Mouse (Mus musculus) liver, embryonic 14.5 days (tissue): ENCODE measurements around the gene Ttyh2. TPM values are rescaled to one million over a fixed set of nuclear protein-coding genes. Genes with fewer than 3 reads are reported as not detected.
A peak's percentile ranks its signal among the peaks of the same experiment; 100 is the strongest.

Source experiments
- ATAC-seq: fragments of 200-750 bp; cut with Nextera tagmentation; 2 replicates; pipeline ENCODE4 v1.8.0; 2017; ENCODE audit warnings: moderate number of reproducible peaks, mild to moderate bottlenecking, moderate library complexity; ENCODE audit not compliant: insufficient read depth
- DNase-seq, 3 experiments: peaks; one replicate each; pipeline ENCODE4 v3.0.0-alpha.2; 2012 to 2013; ENCODE audit warnings: low read depth in 3 of 3, low spot score in 3 of 3
- H3K27ac ChIP-seq: fragments of 300-500 bp; sonication (generic); 2 replicates; pipeline ENCODE4 v1.5.1; 2014; ENCODE audit warnings: moderate library complexity, mild to moderate bottlenecking, control low read depth, inconsistent platforms
- H3K27me3 ChIP-seq: fragments of 300-500 bp; sonication (generic); 2 replicates; pipeline ENCODE4 v1.6.1; 2014; ENCODE audit warnings: mild to moderate bottlenecking, low read length, moderate library complexity; ENCODE audit not compliant: control insufficient read depth, insufficient read depth
- H3K36me3 ChIP-seq: fragments of 300-500 bp; sonication (generic); replicated peaks from 2 replicates; pipeline ENCODE4 v1.6.1; 2014; ENCODE audit warnings: low read depth; ENCODE audit not compliant: control insufficient read depth, insufficient read depth
- H3K4me1 ChIP-seq, 2 experiments: fragments of 200-500 bp in 1 of 2; fragments of 300-500 bp in 1 of 2; sonication (generic) in 1 of 2; replicated peaks; 2 replicates each; pipeline ENCODE4 v1.6.1; 2012 to 2014; ENCODE audit warnings: antibody characterized with exemption in 1 of 2, inconsistent platforms in 1 of 2, low read length in 1 of 2; ENCODE audit not compliant: control insufficient read depth in 2 of 2, insufficient read depth in 2 of 2
- H3K4me2 ChIP-seq: fragments of 300-500 bp; sonication (generic); 2 replicates; pipeline ENCODE4 v1.6.1; 2014; ENCODE audit warnings: low read depth, mild to moderate bottlenecking, control low read depth, moderate library complexity
- H3K4me3 ChIP-seq, 2 experiments: fragments of 200-500 bp in 1 of 2; fragments of 300-500 bp in 1 of 2; sonication (generic) in 1 of 2; 2 replicates each; pipeline ENCODE4 v1.5.1; 2012 to 2014; ENCODE audit warnings: low read depth in 2 of 2, low read length in 2 of 2, mild to moderate bottlenecking in 2 of 2, control low read depth in 1 of 2, inconsistent platforms in 1 of 2, moderate library complexity in 1 of 2; ENCODE audit not compliant: insufficient read depth in 1 of 2
- H3K9ac ChIP-seq: fragments of 300-500 bp; sonication (generic); replicated peaks from 2 replicates; pipeline ENCODE4 v1.6.1; 2014; ENCODE audit warnings: mild to moderate bottlenecking, control low read depth, moderate library complexity
- H3K9me3 ChIP-seq: fragments of 300-500 bp; sonication (generic); 2 replicates; pipeline ENCODE4 v1.6.1; 2016; ENCODE audit warnings: low read length, mixed read lengths; ENCODE audit not compliant: control insufficient read depth
- CTCF ChIP-seq: IDR thresholded peaks from 2 replicates; pipeline ENCODE4 v1.5.1; 2016; ENCODE audit warnings: antibody characterized with exemption, low read depth, control low read depth
- EP300 ChIP-seq: IDR thresholded peaks from 2 replicates; pipeline ENCODE4 v1.6.1; 2016; ENCODE audit warnings: antibody characterized with exemption, low read depth
- WGBS: fragments of 180-500 bp; shearing (Covaris S2); extraction: QIAGEN DNeasy Blood & Tissue Kit; methylation state at CpG from one replicate; pipeline ENCODE4 v1.1.7; 2014; ENCODE audit not compliant: insufficient replicate concordance; 5-methylcytosine and 5-hydroxymethylcytosine counted together
- polyA plus RNA-seq, 2 experiments: library from polyadenylated mRNA; depleted of rRNA in 1 of 2; stranded (reverse) in 1 of 2; unstranded in 1 of 2; fragments of >200 nt; fragmentation: Nextera tagmentation in 1 of 2; extraction: Ambion mirVana in 1 of 2; gene quantifications; 2 replicates each; pipeline versions ENCODE4 v1.2.1 to v1.2.3; 2012 to 2014

The Ttyh2 gene
- polyA plus RNA-seq, 2 experiments: 2.7 to 6.5 TPM

DNA sequence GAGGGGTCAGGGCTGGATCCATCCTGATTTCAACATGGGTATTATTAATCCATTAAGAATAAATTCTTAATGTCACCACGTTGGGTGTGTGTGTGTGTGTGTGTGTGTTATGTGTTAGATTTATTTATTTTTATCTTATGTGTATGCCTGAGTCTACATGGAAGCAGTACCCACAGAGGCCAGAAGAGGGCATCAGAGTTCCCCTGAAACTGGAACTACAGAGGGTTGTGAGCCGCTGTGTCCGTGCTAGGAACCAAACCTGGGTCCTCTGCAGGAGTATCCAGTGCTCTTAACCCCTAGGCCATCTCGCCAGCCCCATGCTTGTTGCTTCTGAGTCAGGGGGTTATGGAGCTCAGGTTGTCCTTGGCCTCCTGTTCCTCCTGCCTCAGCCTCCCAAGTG is 25.7 kb upstream of the Ttyh2 start:
- ATAC-seq (no peak), DNase-seq (no peak)
- Histone ChIP-seq H3K4me1 (no peaks in the 10 kb centered on the region), H3K36me3 (no peaks in the 10 kb centered on the region), H3K9me3 (no peaks in the 10 kb centered on the region), H3K27ac (no peak overlapping the region), H3K27me3 (no peaks in the 10 kb centered on the region; the same call in 1 of the 2 replicates), H3K4me3 (no peak overlapping the region), H3K9ac (no peak overlapping the region), H3K4me2 (no peak overlapping the region)
- WGBS: 35% methylated on average over 4 of the region's 4 CpGs
- TF ChIP-seq CTCF: peak; percentile 56
- TF ChIP-seq EP300: no peak

DNA sequence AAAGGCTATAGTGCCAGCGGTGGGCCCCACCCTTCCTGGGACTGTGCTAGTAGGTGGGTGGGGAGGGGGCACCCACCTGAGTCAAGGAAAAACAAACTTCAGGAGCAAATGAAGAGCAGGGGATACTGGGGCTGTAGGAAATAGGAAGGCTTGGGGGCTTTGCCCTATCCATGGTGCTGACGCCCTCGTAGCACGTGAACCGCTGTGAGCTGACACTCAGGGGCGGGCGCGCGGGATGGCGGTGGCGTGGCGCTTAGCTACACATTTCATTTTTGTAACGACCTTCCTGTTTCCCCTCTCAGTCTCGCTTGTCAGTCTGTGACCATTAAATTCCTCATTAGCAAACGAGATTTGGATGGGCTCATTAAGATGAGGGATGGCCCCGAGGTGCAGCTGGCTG is 22.7 kb upstream of the Ttyh2 start:
- Histone ChIP-seq H3K27me3 (no peaks in the 10 kb centered on the region; the same call in 1 of the 2 replicates), H3K4me2 (no peak overlapping the region), H3K27ac (no peak overlapping the region), H3K36me3 (no peaks in the 10 kb centered on the region), H3K4me1 (no peaks in the 10 kb centered on the region), H3K9me3 (no peaks in the 10 kb centered on the region), H3K4me3 (no peak overlapping the region), H3K9ac (no peak overlapping the region)
- 5% methylated on average over 16 of the region's 16 CpGs for WGBS
- TF ChIP-seq EP300 (no peak), CTCF (no peak)
- ATAC-seq: no peak
- DNase-seq: no peak

DNA sequence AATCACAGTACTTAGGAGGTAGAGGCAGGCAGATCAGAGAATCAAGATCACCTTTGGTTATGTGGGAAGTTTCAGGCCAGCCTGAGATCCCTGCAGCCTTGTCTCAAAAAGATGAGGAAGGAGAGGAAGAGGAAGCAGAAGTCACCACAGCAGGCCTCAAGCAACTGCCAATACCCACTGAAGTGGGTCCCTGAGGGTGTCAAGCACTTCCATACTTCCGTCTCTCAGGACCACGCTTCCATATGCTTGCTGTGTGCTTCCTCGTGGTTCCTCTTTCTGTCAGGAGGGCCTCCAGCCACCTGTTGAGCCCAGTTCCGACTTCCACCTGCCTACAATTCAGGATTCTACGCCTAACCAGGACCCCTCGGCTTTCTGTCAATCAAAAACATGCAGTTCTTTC is 21.6 kb upstream of the Ttyh2 start:
- Histone ChIP-seq H3K4me2 (no peak overlapping the region), H3K4me1 (no peaks in the 10 kb centered on the region), H3K36me3 (no peaks in the 10 kb centered on the region), H3K27ac (no peak overlapping the region), H3K9me3 (no peaks in the 10 kb centered on the region), H3K27me3 (no peaks in the 10 kb centered on the region; the same call in 1 of the 2 replicates), H3K4me3 (no peak overlapping the region), H3K9ac (no peak overlapping the region)
- DNase-seq (no peak), ATAC-seq (no peak)
- TF ChIP-seq CTCF: no peak
- TF ChIP-seq EP300: no peak
- 11% methylated on average over 6 of the region's 6 CpGs for WGBS

GRCm38 (mm10) chr11:114654552-114654951 is 20.7 kb upstream of the Ttyh2 start:
- Histone ChIP-seq H3K4me2 (no peak overlapping the region), H3K9me3 (no peaks in the 10 kb centered on the region), H3K9ac (no peak overlapping the region), H3K4me1 (no peaks in the 10 kb centered on the region), H3K27ac (no peak overlapping the region), H3K36me3 (no peaks in the 10 kb centered on the region), H3K27me3 (no peaks in the 10 kb centered on the region; the same call in 1 of the 2 replicates), H3K4me3 (no peak overlapping the region)
- no peak for DNase-seq
- 18% methylated on average over 5 of the region's 5 CpGs for WGBS
- no peak for ATAC-seq
- peak; percentile 30; the same call in 1 of the 2 replicates for TF ChIP-seq CTCF
- no peak for TF ChIP-seq EP300

GRCm38 (mm10) chr11:114655350-114656008 is 19.8 kb upstream of the Ttyh2 start:
- no peak overlapping the region for H3K27ac ChIP-seq
- no peak for DNase-seq
- no peaks in the 10 kb centered on the region for H3K4me1 ChIP-seq
- no peak for ATAC-seq
- TF ChIP-seq CTCF: no peak
- no peak for TF ChIP-seq EP300
- no peaks in the 10 kb centered on the region; the same call in 1 of the 2 replicates for H3K27me3 ChIP-seq
- no peak overlapping the region for H3K4me3 ChIP-seq
- no peak overlapping the region for H3K4me2 ChIP-seq
- no peak overlapping the region for H3K9ac ChIP-seq
- 43% methylated on average over 7 of the region's 7 CpGs for WGBS
- H3K36me3 ChIP-seq: no peaks in the 10 kb centered on the region
- H3K9me3 ChIP-seq: no peaks in the 10 kb centered on the region
